Mouse (Mus musculus) brain, embryonic 14.5 days (tissue): ENCODE results near the gene Gstm4.

ENCODE experiments used
- CTCF ChIP-seq: fragments of 200-500 bp; IDR thresholded peaks from 2 replicates; pipeline ENCODE4 v1.5.1; 2012; ENCODE audit warnings: inconsistent platforms, mild to moderate bottlenecking, moderate library complexity, borderline replicate concordance; ENCODE audit not compliant: insufficient read depth, insufficient read length; ENCODE audit errors: extremely low read depth
- POLR2A ChIP-seq: fragments of 200-500 bp; IDR thresholded peaks from 2 replicates; pipeline ENCODE4 v1.6.1; 2012; ENCODE audit warnings: mild to moderate bottlenecking, inconsistent platforms, borderline replicate concordance; ENCODE audit not compliant: poor library complexity, insufficient read depth, insufficient read length, severe bottlenecking; ENCODE audit errors: extremely low read depth

- TF ChIP-seq CTCF, result no peak
- TF ChIP-seq POLR2A, result no peak
Observed at GRCm38 (mm10) chr3:108084767-108085270, 40.1 kb upstream of the Gstm4 start.
